Mouse (Mus musculus): ENCODE measurements around the gene Scn11a. TPM values are rescaled to one million over a fixed set of nuclear protein-coding genes. Genes with fewer than 3 reads are reported as not detected.

Scn11a gene
- polyA plus RNA-seq (2015; fragmentation: Nextera tagmentation; extraction: Ambion mirVana), result not detected in 2 replicates

DNA sequence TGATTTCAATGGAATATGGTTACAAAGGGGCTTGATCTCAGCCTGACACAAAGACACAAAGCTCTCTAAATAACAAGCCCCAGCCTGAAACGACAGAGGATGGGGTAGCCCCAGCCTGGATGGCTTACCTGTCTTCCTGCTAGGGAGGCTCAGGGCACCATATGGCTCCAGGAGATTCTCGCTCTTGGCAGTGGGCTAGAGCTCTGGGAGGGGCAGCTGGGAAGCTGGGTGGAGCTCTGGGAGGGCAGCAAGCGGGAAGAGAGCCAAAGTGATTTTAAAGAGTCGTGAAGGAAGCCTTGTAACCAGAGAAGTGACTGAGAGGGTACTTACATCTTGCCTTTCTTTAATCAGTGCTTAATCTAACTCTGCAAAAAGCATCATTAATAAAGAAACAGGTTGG lies at the start of gene Scn11a:
Scn11a (minus strand) TSS at position 160 of the 400 bp plus-strand sequence.
- Histone ChIP-seq H3K4me2 (no peak within 1 kb of the TSS), H3K4me1 (replicated peaks) (no peaks in the 10 kb centered on the region; the same call in 1 of the 2 replicates), H3K9me3 (replicated peaks) (no peaks in the 10 kb centered on the region), H3K36me3 (no peaks in the 10 kb centered on the region), H3K4me3 (replicated peaks) (no peak within 1 kb of the TSS), H3K9ac (no peak within 1 kb of the TSS), H3K27ac (no peak within 1 kb of the TSS), H3K27me3 (no peaks in the 10 kb centered on the region)
- 35% methylated on average over 4 of the region's 4 CpGs for WGBS (ENCODE audit: insufficient replicate concordance)
- ATAC-seq (ENCODE audit: low read depth) (no peak), DNase-seq (no peak)

DNA sequence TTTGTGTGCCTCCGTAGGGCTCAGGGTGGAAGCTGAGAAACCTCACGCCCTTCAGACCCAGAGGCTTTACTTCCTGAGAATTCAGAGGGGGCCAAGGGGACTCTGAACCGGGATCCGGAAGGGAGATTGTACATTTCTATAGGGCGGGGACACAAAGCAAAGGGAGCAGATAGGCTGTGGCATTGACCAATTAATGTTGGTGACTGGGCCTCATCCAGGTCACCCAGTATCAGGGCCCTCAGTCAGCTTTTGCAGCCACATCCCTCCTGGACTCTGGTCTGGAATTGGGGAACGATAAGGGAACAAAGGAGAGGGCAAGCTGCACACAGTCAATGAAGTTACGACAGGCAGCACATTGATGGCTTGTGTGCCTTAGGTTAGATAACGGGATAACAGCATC lies 28.9 kb upstream of the Scn11a start:
- Histone ChIP-seq H3K27ac (no peak overlapping the region), H3K4me2 (no peak overlapping the region), H3K27me3 (no peaks in the 10 kb centered on the region), H3K9ac (no peak overlapping the region), H3K4me1 (replicated peaks) (no peaks in the 10 kb centered on the region), H3K36me3 (no peaks in the 10 kb centered on the region), H3K9me3 (replicated peaks) (0 out of 2 replicates have a peak, but pooled peaks cover 4% of the 10 kb centered on the region), H3K4me3 (replicated peaks) (no peak overlapping the region)
- ATAC-seq (ENCODE audit: low read depth) (0 out of 2 replicates have a peak, but pooled peaks have one; percentile 31), DNase-seq (no peak)
- WGBS (ENCODE audit: insufficient replicate concordance), result 49% methylated on average over 8 of the region's 8 CpGs

- Histone ChIP-seq H3K27me3 (no peaks in the 10 kb centered on the region), H3K9ac (no peak overlapping the region), H3K4me1 (replicated peaks) (no peaks in the 10 kb centered on the region), H3K4me3 (replicated peaks) (no peak overlapping the region), H3K9me3 (replicated peaks) (0 out of 2 replicates have a peak, but pooled peaks cover 2% of the 10 kb centered on the region), H3K36me3 (no peaks in the 10 kb centered on the region), H3K27ac (no peak overlapping the region), H3K4me2 (no peak overlapping the region)
- ATAC-seq (ENCODE audit: low read depth) (peak; percentile 47; the same call in 1 of the 2 replicates), DNase-seq (no peak)
- WGBS (ENCODE audit: insufficient replicate concordance), result 60% methylated on average over 2 of the region's 2 CpGs
These were observed 28.0 kb upstream of the Scn11a start for GRCm38 (mm10) chr9:119853071-119853846.

GRCm38 (mm10) chr9:119852347-119853030 lies 27.2 kb upstream of the Scn11a start:
- H3K27me3 ChIP-seq, result no peaks in the 10 kb centered on the region
- no peak overlapping the region for H3K4me3 ChIP-seq (replicated peaks)
- no peak overlapping the region for H3K9ac ChIP-seq
- no peak for DNase-seq
- no peaks in the 10 kb centered on the region for H3K4me1 ChIP-seq (replicated peaks)
- no peaks in the 10 kb centered on the region for H3K9me3 ChIP-seq (replicated peaks)
- no peaks in the 10 kb centered on the region for H3K36me3 ChIP-seq
- WGBS (ENCODE audit: insufficient replicate concordance), result 67% methylated on average over 10 of the region's 10 CpGs
- no peak for ATAC-seq (ENCODE audit: low read depth)
- H3K27ac ChIP-seq, result no peak overlapping the region
- no peak overlapping the region for H3K4me2 ChIP-seq

DNA sequence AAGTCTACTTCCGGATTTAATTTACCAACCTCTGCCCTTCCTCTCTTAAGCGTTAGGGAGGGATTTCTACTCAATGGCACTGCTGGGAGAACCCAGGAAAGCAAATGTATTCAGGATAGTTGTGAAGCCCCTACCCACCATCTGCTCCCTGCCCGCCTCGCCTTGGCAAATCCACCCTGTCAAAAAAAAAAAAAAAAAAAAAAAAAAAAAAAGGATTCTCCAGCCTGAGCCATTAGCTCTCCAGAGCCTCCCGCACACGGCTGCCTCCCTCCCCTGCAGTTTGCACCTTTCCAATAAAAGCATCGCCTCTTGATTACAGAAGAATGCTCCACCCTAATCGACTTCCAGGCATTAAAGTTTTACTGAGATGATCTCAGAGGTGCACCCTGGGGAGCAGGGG lies 24.0 kb upstream of the Scn11a start:
- Histone ChIP-seq H3K4me1 (replicated peaks) (no peaks in the 10 kb centered on the region), H3K4me2 (no peak overlapping the region), H3K9ac (no peak overlapping the region), H3K36me3 (no peaks in the 10 kb centered on the region), H3K9me3 (replicated peaks) (no peaks in the 10 kb centered on the region), H3K27me3 (no peaks in the 10 kb centered on the region), H3K4me3 (replicated peaks) (no peak overlapping the region), H3K27ac (no peak overlapping the region)
- ATAC-seq (ENCODE audit: low read depth) (no peak), DNase-seq (no peak)
- 34% methylated on average over 8 of the region's 8 CpGs for WGBS (ENCODE audit: insufficient replicate concordance)

DNA sequence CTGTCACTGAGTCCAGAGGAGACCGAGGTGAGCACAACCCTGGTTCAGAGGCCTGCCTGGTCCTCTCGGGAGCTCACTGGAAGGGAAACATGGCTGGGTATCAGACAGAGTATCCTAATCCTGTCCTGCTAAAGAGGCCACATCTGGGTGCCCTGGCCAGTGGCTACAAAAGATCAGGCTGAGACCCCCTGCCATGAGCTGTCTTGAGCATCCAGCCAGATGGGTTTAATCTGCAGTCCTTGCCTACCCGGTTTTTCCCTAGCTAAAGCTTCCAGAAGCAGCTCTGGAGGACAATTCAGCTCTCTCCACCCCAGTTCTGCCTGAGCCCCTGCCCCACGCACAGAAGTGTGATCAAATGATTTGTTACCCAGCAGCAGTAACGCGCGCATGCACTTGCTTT lies 23.4 kb upstream of the Scn11a start:
- no peak for ATAC-seq (ENCODE audit: low read depth)
- Histone ChIP-seq H3K9ac (no peak overlapping the region), H3K9me3 (replicated peaks) (no peaks in the 10 kb centered on the region), H3K27me3 (no peaks in the 10 kb centered on the region), H3K4me1 (replicated peaks) (no peaks in the 10 kb centered on the region), H3K27ac (no peak overlapping the region), H3K4me3 (replicated peaks) (no peak overlapping the region), H3K36me3 (no peaks in the 10 kb centered on the region), H3K4me2 (no peak overlapping the region)
- whole genome bisulfite sequencing (ENCODE audit: insufficient replicate concordance), result 45% methylated on average over 7 of the region's 7 CpGs
- no peak for DNase-seq

DNA sequence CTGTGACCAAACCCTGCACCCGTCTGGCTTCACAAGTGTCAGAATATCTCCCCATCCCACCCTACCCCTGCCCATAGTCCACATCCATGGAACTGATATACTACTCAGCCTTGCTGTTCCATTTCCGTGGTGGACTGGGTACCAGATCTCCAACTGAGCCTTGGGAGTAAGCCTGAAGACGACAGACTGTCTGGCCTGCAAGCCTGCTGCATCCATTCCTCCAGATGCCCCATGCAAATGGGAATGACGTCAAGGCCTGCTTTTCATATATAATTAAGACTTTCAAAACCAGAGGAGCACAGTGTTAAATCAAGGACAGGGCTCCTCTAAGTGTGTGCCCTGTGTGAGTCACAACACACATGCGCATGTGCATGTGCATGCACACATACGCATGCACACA lies 21.9 kb upstream of the Scn11a start:
- Histone ChIP-seq H3K9ac (no peak overlapping the region), H3K36me3 (no peaks in the 10 kb centered on the region), H3K4me1 (replicated peaks) (peaks cover 3% of the 10 kb centered on the region; the same call in 1 of the 2 replicates), H3K27me3 (no peaks in the 10 kb centered on the region), H3K9me3 (replicated peaks) (no peaks in the 10 kb centered on the region), H3K4me2 (no peak overlapping the region), H3K4me3 (replicated peaks) (no peak overlapping the region), H3K27ac (no peak overlapping the region)
- DNase-seq (no peak), ATAC-seq (ENCODE audit: low read depth) (no peak)
- WGBS (ENCODE audit: insufficient replicate concordance), result 66% methylated on average over 6 of the region's 6 CpGs

DNA sequence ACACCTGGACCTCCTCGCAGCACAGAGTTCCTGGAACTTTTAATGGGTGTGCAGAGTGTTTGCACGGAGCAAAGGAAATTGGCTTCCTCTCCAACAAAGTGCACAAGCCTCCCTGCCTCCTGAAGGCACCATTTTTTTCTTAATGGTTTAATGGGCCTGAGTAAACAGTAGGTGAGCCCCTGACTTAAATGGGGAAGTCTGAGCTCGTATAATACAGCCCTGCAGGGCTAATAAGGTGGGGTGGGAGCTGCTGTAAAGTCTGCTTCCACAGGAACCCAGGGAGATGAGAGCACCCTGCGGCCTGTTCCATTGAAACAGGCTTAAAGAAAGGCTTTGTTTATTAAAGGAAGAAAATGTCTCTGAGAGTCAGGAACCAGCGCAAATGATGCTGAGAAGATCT lies 19.5 kb upstream of the Scn11a start:
- H3K9me3 ChIP-seq (replicated peaks), result no peaks in the 10 kb centered on the region
- 35% methylated on average over 5 of the region's 5 CpGs for WGBS (ENCODE audit: insufficient replicate concordance)
- peaks cover 5% of the 10 kb centered on the region; the same call in 1 of the 2 replicates for H3K4me1 ChIP-seq (replicated peaks)
- DNase-seq, result no peak
- no peak overlapping the region for H3K4me3 ChIP-seq (replicated peaks)
- H3K36me3 ChIP-seq, result no peaks in the 10 kb centered on the region
- ATAC-seq (ENCODE audit: low read depth), result no peak
- no peak overlapping the region for H3K4me2 ChIP-seq
- no peak overlapping the region for H3K27ac ChIP-seq
- H3K27me3 ChIP-seq, result no peaks in the 10 kb centered on the region
- H3K9ac ChIP-seq, result no peak overlapping the region

- no peak overlapping the region for H3K27ac ChIP-seq
- no peak overlapping the region for H3K4me2 ChIP-seq
- H3K9ac ChIP-seq, result no peak overlapping the region
- peaks cover 5% of the 10 kb centered on the region; the same call in 1 of the 2 replicates for H3K4me1 ChIP-seq (replicated peaks)
- no peaks in the 10 kb centered on the region for H3K36me3 ChIP-seq
- ATAC-seq (ENCODE audit: low read depth) (no peak), DNase-seq (no peak)
- no peak overlapping the region for H3K4me3 ChIP-seq (replicated peaks)
- H3K27me3 ChIP-seq, result no peaks in the 10 kb centered on the region
- 31% methylated on average over 4 of the region's 4 CpGs for WGBS (ENCODE audit: insufficient replicate concordance)
- no peaks in the 10 kb centered on the region for H3K9me3 ChIP-seq (replicated peaks)
These were observed 18.3 kb upstream of the Scn11a start for GRCm38 (mm10) chr9:119843549-119843948.

DNA sequence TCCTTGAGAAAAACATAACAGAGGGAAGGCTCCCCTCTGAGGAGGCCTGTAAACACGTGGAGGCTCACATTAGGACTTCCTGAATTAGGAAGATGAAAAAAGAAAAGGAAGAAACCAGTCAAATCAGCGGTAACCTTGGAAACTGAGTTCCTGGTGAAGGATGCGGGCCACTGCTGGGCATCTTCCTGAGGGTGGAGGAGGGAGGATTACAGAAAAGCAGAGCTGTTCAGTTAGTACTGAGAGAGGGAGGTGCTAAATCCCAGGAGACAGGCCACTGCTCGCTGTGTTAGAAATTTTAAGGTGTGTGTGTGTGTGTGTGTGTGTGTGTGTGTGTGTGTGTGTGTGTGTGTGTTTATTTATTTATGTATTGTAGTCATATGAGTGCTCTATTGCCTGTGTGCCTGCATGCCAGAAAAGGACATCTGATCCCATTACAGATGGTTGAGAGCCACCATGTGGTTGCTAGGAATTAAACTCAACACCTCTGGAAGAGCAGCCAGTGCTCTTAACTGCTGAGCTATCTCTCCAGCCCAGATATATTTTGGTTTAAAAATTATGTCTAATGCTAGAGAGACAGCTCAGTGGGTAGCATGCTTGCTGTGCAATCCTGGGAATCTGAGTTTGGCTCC lies 17.4 kb upstream of the Scn11a start:
- no peak overlapping the region for H3K4me3 ChIP-seq (replicated peaks)
- H3K4me2 ChIP-seq, result no peak overlapping the region
- peak overlapping the region; percentile 20; the same call in 1 of the 2 replicates for H3K27ac ChIP-seq
- DNase-seq, result no peak
- H3K4me1 ChIP-seq (replicated peaks), result peaks cover 5% of the 10 kb centered on the region; the same call in 1 of the 2 replicates
- no peak overlapping the region for H3K9ac ChIP-seq
- no peaks in the 10 kb centered on the region for H3K9me3 ChIP-seq (replicated peaks)
- no peaks in the 10 kb centered on the region for H3K36me3 ChIP-seq
- 37% methylated on average over 4 of the region's 4 CpGs for WGBS (ENCODE audit: insufficient replicate concordance)
- no peaks in the 10 kb centered on the region for H3K27me3 ChIP-seq
- no peak for ATAC-seq (ENCODE audit: low read depth)

DNA sequence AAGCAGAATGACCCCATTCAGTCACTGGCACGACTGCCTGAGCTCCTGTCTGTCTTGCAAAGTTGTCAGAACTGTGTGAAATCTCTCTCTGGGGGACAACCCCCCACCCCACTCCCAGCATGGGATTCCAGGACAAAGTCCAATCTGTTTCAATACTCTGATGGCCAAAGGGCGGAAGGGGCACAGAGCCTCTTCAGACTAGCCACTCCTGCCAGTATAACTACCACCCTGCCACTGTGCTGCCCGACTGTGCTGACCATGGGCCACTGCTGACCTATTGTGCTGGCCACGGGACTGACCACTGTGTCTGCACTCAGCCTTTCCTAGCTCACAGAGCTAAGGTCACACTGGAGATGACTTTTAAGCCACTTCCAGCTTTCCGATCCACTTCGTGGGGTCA lies 16.8 kb upstream of the Scn11a start:
- H3K36me3 ChIP-seq, result no peaks in the 10 kb centered on the region
- peak overlapping the region; percentile 10; the same call in 1 of the 2 replicates for H3K4me2 ChIP-seq
- no peaks in the 10 kb centered on the region for H3K9me3 ChIP-seq (replicated peaks)
- DNase-seq (no peak), ATAC-seq (ENCODE audit: low read depth) (peak; percentile 48)
- no peak overlapping the region for H3K4me3 ChIP-seq (replicated peaks)
- 40% methylated on average over 6 of the region's 6 CpGs for WGBS (ENCODE audit: insufficient replicate concordance)
- peaks cover 5% of the 10 kb centered on the region; the same call in 1 of the 2 replicates for H3K4me1 ChIP-seq (replicated peaks)
- H3K9ac ChIP-seq, result no peak overlapping the region
- H3K27me3 ChIP-seq, result no peaks in the 10 kb centered on the region
- peak overlapping the region; percentile 20; the same call in 1 of the 2 replicates for H3K27ac ChIP-seq

All from liver, embryonic 13.5 days (tissue).